Mouse (Mus musculus) fat pad, adult 2 months (tissue): ENCODE data around the gene Pik3c2g.

Experiments used
- DNase-seq: peaks from one replicate; pipeline ENCODE4 v3.0.0-alpha.2; 2011; ENCODE audit warnings: low read depth, low spot score; ENCODE audit errors: extremely low read depth

The Pik3c2g gene

DNA sequence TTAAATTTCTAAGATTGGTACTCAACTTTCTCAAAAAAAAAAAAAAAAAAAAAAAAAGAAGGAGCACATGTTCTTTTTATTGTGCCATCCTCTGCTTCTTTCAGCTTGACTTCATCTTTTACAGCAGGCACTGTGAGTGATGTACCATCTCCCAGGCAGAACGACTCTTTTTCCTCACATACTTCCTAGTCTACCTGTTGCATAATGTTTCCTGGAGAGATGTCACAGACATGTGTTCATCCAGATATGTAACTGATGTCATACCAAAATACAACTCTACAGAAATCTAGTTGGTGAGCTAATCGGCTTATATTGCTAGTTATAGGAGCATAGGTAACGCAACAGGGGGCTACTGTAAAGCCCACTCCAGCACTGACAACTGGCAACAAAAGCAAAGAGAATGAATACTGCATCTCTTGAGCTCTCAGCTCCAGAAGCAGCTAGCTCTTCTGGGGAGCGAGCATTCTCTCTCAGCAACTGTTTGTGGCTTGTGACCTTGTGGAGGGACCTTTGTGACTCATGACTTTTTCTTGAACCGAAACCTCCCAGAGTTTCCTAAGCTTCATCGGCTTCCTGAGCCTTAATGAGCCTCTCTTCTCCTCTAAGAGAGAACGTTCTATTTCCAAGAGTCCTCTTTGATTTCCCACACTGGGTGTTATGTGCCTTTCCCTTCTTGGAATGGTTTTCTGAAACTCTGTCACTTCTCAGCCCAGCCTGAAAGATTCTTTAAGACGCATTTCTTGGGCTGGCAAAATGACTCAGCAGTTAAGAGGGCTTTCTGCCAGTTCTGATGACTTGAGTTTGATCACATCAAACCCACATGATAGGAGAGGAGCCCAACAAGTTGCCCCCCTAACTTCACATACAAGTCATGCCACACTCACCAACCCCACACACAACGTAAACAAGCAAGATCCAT, 148.9 kb downstream of the Pik3c2g start:
- no peak for DNase-seq

DNA sequence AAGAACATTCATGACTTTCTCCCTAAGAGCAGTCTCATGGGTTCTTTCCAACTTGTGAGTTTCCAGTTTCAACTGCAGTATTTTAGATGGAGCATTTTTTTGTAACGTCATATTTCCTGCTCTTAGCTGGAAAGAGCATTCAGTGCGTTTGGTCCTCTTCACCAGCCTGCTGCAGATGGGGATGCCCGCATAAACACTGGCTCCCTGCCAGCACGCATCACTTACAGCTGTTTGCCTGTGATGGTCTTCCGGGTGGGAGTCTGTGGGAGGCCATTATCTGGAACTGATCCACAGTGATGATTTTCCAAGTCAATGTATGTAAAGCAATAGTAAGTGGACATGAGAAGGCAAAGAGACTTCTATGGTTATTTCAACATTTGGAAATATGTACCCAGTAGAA, 151.3 kb downstream of the Pik3c2g start:
- no peak for DNase-seq

DNA sequence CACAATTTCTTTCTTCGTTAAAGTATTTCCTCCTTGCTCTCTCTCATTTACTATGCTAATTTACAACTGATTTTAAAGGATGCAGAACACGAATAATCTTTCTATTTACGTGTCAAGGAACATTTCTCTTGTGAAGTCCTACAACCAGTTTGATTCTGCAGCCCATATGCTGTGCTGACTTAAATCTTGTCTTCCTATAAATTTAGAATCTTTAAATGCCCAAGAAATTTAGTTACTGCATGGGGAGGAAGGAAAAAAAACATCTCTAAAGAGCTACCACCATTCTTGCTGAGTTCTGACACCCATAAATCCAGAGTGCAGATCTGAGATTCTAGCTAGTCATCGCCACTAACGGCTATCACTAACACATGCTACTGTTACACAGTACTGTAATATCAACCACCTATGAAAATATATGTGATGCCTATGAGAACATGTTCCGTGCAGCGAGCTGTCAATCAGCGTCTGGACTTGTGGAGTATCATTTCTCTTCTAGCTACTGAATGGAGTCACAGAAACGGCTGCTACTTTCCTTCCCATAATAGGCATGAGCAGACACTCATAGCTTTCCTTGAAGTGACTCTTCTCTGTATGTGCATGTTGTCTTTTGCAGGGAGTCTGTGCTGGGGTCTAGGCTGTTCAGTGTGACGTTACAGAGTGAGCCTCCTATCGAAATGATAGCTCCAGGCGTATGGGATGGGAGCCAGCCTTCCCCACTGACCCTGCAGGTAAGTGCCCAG, 155.8 kb downstream of the Pik3c2g start:
- DNase-seq: no peak

DNA sequence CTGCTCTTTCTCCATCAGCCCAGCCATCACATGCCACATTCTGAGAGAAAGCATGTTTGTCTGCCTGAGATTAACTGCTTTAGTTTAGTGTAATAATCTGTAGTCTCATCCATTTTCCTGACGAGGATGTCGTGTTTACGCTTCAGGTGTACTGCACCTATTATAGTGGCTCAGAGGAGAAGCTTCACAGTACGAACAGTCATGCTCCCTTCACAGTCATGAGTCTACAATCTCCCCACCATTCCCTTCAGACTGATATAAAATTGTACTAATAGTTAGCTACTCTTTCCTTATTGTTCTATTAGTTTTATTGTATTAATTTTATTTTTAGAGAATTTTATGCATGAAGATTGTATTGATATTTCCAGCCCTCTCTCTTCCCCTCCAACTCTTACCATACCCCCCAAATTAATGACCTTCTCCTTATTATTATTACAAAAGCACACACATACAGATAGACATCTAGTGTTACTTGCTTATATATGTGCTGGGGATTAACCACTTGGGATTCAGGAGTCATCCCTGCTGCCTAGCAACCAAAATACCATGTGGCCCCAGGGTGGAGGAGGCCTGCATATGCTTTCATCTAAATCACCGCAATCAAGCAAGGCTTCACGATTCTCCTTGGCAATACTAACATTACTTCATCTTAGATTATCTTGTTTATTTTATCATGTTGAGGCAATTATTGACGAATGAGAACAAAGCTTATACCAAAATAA, 159.9 kb downstream of the Pik3c2g start:
- no peak for DNase-seq

DNA sequence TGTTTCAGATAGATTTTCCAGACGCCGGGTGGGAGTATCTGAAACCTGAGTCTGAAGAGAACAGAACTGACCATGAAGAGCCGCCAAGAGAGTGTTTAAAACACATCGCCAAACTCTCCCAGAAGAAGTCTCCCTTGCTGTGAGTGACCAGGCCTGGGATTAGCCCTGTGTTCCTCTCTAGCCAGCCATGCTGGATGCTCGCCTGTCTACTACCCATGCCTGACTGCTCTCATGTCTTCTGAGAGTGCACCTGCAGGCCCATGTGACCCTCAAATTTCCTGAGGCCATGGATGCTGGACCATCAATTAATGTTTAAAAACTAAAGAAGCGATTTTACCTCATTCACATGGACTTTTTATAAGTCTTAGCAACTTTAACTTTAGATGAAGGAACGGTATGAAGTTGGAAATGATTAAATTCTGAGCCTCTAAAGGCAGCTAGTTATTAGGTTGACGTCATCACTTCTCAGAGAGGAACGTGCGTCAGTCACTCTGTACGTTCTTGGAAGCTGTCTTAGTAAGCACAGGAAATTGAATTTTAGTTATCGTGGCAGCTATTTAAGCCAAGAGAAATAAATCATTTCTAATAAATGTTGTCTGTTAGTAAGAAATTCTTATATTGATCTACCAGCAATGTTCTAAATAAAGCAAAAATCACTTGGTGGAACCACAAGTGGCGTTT, 161.2 kb downstream of the Pik3c2g start:
- DNase-seq: no peak

DNA sequence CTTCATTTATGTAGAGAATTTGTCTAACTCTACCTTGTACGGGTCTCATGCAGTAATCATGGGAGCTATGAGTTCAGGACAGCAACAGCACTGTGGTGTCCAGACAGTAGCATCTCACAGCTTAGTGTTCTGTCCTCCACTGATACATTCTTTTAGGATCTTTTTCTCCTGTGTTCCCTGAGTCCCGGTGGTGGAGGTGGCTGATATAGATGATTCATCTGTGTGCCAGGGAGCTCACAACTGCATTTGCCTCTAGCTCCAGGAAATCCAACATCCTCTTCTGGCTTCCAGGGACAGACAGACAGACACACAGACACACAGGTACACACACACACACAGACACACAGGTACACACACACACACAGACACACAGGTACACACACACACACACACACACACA, 163.6 kb downstream of the Pik3c2g start:
- no peak for DNase-seq

DNA sequence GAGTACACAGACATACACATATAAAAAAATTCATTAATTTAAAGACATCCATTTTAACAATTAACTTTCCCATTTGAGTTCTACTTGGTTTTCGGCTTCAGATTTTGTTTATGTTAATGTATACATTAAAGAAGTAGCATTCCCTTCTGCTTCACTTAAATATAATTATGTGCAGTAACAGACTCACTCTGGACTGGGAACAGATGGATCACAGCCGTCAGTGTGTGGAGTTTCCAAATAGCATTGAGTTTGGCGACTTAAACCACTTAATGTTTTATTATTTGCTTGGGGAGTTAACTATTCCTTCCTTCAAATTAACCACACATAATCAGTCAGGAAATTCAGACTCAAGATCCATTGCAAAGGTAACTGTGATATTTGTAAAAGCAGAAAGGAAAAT, 164.0 kb downstream of the Pik3c2g start:
- DNase-seq: no peak

DNA sequence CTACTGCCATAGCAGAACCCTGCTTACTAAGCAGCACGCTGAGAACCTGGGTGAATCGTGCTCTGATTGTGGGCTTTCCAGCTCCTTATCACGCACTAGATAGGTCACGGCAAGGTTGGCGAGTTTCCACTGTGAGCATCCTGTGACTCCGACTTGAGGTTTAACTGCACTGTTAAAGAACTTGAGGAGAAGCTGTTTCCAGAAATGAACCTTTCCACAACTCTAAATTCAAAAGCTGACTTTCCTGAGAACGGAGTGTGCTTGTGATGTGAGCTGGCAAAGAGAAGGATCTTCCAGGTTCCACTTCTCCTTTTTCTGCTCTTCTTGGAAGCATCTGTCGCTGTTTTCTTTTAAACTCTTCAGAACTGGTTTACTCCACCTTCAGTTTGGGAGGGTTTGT, 170.9 kb downstream of the Pik3c2g start:
- DNase-seq: no peak

DNA sequence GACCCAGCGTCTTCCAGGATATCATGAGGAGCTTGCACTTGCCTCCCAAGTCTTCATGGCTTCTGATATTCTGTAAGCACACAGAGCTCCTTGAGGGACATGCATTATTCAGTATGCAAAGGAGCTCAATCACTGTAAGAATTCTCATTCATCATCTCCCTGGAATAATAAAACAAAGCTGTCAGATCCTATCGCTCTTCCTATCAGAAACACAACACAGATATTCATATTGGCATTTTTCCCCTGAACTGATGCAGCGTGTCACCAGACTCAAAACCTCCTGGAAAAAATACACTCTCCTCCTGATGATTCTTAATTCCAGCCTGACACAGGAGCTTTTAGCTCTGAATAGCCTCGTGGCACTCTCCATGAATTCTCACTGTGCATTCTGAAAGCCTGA, 174.0 kb downstream of the Pik3c2g start:
- no peak for DNase-seq

DNA sequence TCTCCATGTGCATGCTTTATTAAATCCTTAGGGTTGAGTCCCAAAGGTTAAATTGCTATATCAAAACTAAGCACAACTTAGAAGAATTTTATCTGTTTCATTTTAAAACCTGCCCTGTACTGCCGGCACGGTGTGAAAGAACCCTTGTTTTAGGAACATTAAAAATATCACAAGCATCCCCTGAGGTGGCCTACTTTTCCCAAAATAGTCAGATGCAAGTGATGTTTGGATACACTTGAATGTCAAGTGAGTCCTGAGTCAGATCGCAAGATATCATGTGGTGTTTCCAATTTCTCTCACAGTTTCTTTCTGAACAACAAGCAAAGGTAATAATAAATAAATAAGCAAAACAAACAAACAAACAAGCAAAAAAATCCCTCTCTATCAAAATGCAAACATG, 177.4 kb downstream of the Pik3c2g start:
- no peak for DNase-seq

DNA sequence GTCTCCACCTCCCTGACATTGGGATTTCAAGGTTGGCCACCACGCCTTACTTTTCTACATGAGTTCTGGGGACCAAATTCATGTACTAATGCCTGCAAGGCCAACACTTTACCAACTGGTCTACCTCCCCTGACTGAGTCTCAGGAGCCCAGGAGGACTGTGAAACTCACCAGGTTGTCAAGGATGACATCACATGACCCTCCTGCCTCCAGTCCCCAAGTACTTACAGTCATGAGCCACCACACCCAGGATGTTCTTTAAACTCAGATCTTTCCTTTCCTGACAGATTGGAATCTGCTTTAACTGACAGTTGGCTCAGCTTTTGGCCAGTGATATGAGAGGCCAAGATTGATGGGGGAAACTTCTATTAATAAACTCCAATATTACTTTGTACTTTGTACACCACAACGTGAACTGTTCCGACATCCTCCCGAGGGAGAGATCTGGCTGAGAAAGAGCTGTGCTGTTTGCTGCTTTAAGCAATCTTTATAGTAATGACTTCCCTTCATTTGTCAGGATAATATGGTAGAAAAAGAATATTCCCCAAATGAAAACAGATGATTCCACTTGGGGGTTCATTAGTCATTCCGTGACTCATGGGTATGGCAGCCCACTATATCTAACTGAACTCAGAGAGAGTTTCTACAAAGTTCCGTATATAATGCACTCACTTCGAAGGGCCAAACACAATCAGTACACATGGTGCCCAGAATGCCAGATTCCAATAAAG, 182.9 kb downstream of the Pik3c2g start:
- no peak for DNase-seq

DNA sequence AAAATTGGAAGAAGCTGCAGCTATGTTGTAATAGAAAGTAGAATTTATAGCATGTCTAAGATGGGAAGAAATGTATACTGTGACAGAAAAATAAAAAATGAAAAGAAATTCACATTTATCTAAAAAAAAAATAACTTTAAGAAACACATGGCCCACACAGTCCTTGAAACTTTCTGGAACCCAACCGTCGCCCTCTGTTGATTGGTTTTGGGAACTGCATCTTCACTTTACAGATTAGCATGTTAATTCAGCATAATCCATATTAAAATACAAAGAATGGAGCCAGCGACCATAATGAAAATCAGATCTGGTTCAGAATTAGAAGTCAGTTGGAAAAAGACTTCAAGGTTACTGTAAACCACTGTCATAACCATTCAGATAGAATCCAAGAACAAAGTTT, 183.5 kb downstream of the Pik3c2g start:
- DNase-seq: no peak

DNA sequence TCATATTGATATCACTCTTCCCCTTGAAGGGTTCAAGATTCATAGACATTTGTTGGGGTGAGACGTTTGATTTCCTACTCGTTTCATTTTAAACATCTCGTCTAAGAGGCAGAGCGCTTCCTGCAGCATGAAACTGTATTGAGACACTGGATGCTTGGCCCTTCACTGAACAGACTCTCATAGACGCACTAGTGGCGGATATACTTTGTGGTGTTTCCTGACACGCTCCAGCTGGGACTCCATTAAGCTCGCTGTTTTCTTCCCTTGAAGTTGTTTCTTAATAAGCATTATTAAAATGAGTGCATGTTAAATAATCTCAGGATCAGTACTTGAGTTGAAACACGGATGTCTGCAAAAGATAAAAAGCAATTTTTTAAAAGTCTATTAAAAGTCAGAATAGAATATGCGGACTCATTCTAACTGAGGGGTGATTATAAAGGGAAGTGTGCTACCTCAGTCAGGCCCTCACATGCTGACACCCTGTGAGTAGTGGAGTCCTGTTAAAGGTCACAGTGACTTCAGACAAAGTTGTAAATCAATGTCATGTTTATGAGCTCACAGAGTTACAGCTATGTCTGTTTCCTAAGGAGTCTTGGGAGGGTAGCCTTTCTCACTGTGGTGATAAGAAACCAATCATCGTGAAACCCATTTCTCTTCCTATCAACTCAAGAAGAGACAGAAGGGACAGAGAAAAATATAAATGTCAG, 190.7 kb downstream of the Pik3c2g start:
- DNase-seq: no peak

DNA sequence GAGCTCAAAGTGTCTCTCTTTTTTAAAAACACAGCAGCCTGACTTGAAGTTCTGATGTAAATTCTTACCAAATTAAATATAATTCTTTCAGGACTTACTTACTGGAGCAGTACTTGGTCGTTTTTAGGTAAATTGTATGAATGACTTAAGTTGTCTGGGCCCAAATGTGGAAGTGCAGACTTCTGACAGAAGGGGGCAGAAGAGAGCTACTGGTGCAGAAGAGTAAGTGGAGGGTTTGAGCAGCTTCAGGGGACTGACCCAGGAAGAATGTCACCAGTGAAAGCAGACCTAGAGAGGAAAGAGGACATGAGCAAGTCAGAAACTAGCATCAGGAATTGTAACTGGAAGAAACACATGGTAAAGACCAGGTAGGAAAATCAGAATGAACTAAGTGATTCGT, 193.0 kb downstream of the Pik3c2g start:
- DNase-seq: no peak

DNA sequence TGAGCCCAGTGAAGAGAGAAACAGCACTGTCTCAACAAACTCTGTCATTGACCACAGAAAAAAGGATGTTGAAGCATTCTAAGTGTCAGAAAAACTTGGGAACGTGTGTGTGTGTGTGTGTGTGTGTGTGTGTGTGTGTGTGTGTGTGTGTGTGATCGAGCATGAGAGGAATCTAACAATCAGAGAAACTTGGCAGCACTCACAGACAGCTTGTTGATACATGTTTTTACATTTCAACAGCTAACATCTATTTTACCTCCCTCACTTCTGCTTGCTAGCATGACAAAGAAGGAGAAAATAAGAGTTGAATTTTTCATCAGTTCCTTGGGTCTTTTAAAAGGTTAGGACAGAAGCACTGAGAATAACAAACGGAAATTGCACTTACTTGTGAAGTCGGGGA, 202.5 kb downstream of the Pik3c2g start:
- no peak for DNase-seq

DNA sequence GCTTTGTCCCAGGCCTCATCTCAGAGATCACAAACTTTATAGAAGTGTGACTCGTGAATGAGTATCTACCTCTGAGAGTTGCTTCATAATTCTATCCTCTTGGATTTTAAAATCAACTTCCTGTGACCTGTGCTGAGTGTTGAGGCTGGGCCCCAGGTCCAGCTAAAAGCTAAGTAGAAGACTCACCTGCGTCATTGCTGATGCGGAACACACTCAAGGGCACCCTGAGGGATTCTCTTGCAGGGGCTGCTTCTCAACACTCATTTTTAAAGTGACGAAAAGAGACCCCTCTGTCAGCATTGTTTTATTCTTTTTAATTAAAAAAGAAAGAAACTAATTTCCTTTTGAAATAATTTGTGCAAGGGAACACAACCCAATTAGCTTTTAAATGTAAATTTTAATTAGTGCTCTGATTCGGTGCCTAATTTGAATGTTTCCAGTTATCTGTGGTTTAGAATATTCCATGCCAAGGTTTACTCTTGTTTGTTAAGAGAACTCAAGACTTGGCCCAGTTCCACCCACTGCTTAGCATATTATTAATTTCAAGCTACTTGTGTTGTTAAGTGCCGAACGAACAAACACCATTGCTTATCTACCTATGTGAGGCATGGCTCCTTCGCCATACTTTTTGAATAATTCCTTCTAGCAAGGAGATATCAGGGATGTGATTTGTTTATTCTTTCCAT, 212.7 kb downstream of the Pik3c2g start:
- DNase-seq: no peak

DNA sequence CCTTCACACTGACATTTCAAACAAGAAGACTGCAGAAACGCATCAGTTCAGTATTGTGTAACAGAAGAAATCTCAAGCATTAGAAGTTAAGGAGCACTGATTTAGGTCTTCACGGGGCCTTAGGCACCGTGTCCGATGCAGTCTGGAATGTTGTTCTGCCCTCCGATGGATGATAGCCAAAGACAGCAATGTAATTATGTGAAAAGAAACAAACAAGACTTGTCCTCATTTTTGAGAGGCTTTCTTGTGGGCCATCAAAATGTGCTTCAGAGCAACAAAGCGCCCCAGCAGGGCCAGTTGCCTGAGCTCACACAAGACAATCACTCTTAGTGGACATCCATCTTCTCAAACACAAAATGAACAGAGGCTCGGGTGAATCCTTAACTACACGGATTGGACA, 234.9 kb downstream of the Pik3c2g start:
- no peak for DNase-seq

DNA sequence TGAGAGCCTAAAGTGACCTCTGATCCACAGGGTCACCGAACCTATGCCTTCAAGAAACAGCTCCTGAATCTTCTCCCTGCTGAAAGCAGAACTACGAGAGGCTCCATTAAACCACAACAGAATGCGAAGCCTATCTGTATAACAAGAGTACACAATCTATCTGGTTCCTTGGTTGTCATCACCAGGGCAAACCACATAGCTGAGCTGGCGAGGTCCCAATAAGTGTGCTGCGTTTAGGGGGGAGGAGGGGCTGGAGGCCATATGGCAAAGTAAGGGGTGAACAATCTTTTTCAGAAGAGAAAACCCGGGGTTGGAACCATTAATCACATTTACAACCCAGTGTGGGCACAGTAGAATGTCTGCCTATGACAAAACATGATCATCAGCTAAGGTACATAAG, 251.2 kb downstream of the Pik3c2g start:
- DNase-seq: no peak

DNA sequence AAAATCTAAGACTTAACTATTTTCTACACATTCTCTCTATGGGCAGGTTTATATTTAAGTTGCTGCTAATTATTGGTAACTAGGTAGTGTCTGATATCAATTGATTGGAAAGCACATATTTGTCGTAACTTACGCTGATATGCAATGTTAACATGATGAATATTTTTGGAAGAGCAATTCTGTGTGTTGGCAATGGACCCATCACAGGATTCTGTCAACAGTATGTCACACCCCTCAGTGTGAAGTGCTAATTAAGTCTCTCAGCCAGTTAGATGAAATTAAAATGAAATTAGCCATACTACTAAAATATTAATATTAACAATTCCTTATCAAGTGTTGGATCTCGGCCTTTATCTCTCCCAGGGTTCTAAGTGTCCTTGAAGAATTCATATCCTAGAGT, 251.7 kb downstream of the Pik3c2g start:
- DNase-seq: no peak
